Mouse (Mus musculus) intestine, embryonic 15.5 days (tissue): ENCODE measurements at regions not wholly inside any gene's neighbourhood (a gene's known extent, or its start where the extent isn't known, plus 50 kb on each side); places are given as distances from the start of the nearest gene placed in this dataset.
A peak's percentile ranks its signal among the peaks of the same experiment; 100 is the strongest.

ENCODE experiments used
- ATAC-seq: fragments of 200-750 bp; cut with Nextera tagmentation; 2 replicates; pipeline ENCODE4 v1.8.0; 2017; ENCODE audit warnings: moderate TSS enrichment, moderate library complexity
- H3K27ac ChIP-seq: fragments of 300-500 bp; sonication (generic); 2 replicates; pipeline ENCODE4 v1.5.1; 2015; ENCODE audit warnings: mild to moderate bottlenecking, inconsistent platforms
- H3K27me3 ChIP-seq: fragments of 300-500 bp; sonication (generic); replicated peaks from 2 replicates; pipeline ENCODE4 v1.6.1; 2015; ENCODE audit warnings: inconsistent platforms
- H3K36me3 ChIP-seq: fragments of 300-500 bp; sonication (generic); 2 replicates; pipeline ENCODE4 v1.6.1; 2015; ENCODE audit warnings: inconsistent platforms
- H3K4me1 ChIP-seq: fragments of 300-500 bp; sonication (generic); replicated peaks from 2 replicates; pipeline ENCODE4 v1.6.1; 2015; ENCODE audit warnings: inconsistent platforms
- H3K4me2 ChIP-seq: fragments of 300-500 bp; sonication (generic); replicated peaks from 2 replicates; pipeline ENCODE4 v1.6.1; 2015; ENCODE audit warnings: mild to moderate bottlenecking, inconsistent platforms
- H3K4me3 ChIP-seq: fragments of 300-500 bp; sonication (generic); replicated peaks from 2 replicates; pipeline ENCODE4 v1.5.1; 2015; ENCODE audit warnings: inconsistent platforms
- H3K9ac ChIP-seq: fragments of 300-500 bp; sonication (generic); 2 replicates; pipeline ENCODE4 v1.6.1; 2015; ENCODE audit warnings: inconsistent platforms
- H3K9me3 ChIP-seq: fragments of 300-500 bp; sonication (generic); 2 replicates; pipeline ENCODE4 v1.6.1; 2016; ENCODE audit warnings: inconsistent platforms
- WGBS: fragments of 180-500 bp; shearing (Covaris S2); methylation state at CpG from one replicate; pipeline ENCODE4 v1.1.7; 2015; 5-methylcytosine and 5-hydroxymethylcytosine counted together

GRCm38 (mm10) chr5:59103358-59104077 lies 1385.8 kb downstream of the Pcdh7 start:
- no peaks in the 10 kb centered on the region for H3K9me3 ChIP-seq
- no peaks in the 10 kb centered on the region for H3K4me1 ChIP-seq
- H3K36me3 ChIP-seq = no peaks in the 10 kb centered on the region
- no peak overlapping the region for H3K4me3 ChIP-seq
- no peak overlapping the region for H3K9ac ChIP-seq
- no peak overlapping the region for H3K4me2 ChIP-seq
- H3K27ac ChIP-seq = no peak overlapping the region
- no peaks in the 10 kb centered on the region for H3K27me3 ChIP-seq
- 47% methylated on average over 4 of the region's 4 CpGs for WGBS
- ATAC-seq = peak; percentile 97

GRCm38 (mm10) chr5:59138316-59138715 lies 1420.5 kb downstream of the Pcdh7 start:
- no peaks in the 10 kb centered on the region for H3K27me3 ChIP-seq
- no peak overlapping the region for H3K9ac ChIP-seq
- WGBS = 74% methylated on average over 7 of the region's 7 CpGs
- H3K4me2 ChIP-seq = no peak overlapping the region
- no peaks in the 10 kb centered on the region for H3K36me3 ChIP-seq
- H3K4me3 ChIP-seq = no peak overlapping the region
- no peaks in the 10 kb centered on the region for H3K4me1 ChIP-seq
- no peak overlapping the region for H3K27ac ChIP-seq
- no peak for ATAC-seq
- no peaks in the 10 kb centered on the region for H3K9me3 ChIP-seq

GRCm38 (mm10) chr5:59138721-59139120 lies 1421.0 kb downstream of the Pcdh7 start:
- Histone ChIP-seq H3K9ac (no peak overlapping the region), H3K4me1 (no peaks in the 10 kb centered on the region), H3K4me2 (no peak overlapping the region), H3K27me3 (no peaks in the 10 kb centered on the region), H3K9me3 (no peaks in the 10 kb centered on the region), H3K36me3 (no peaks in the 10 kb centered on the region), H3K27ac (no peak overlapping the region), H3K4me3 (no peak overlapping the region)
- 36% methylated on average over 2 of the region's 2 CpGs for WGBS
- no peak for ATAC-seq
